Mouse (Mus musculus) spleen, adult 18-20 months (tissue): ENCODE measurements around the gene Npas2.

Source experiments
- DNase-seq, 2 experiments: peaks; one replicate each; pipeline ENCODE4 v3.0.0; 2022; ENCODE audit warnings: mixed read lengths in 2 of 2

The Npas2 gene

GRCm38 (mm10) chr1:39338831-39339230 lies 145.3 kb downstream of the Npas2 start:
- DNase-seq, result no peak

GRCm38 (mm10) chr1:39339455-39339854 lies 145.9 kb downstream of the Npas2 start:
- no peak for DNase-seq

DNA sequence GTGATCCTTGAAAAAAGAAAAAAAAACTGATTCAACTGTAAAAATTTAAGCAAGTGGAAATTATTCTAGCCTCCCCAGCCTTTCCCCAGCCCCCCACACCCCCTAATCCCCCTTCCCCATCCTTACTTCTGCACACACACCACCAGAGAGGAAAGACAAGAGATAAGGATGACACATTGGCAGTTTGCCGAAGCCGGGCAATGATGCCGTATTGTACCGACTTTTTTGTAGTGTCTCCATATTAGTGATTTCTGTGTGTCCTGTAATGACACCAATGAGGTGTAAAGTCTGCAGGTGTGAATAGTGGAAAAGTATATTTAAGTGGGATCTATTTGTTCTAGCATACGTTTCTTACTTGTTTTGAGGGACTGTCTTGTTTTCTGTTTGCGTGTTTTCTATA lies 146.6 kb downstream of the Npas2 start:
- DNase-seq, result no peak

DNA sequence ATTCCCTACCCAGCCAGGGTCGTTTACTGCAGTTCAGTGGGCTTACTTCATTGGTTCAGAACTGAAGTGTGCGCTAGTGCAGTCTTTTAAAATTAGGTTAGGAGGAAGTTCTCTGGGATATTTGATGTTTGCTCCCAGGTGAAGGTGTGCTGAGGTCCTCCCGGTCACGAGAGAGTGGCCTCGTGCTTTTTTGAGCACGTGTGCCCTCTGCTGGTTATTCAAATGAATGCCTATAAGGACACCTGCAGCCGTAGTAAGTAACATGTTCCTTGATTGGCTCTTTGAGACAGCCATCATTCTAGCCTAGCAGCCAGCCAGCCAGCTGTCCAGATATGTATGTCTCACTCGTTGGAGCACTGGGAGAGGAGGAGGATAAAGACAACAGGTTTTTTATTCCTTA lies 147.1 kb downstream of the Npas2 start:
- peak in 1 of 2 experiments; percentile 16 for DNase-seq

DNA sequence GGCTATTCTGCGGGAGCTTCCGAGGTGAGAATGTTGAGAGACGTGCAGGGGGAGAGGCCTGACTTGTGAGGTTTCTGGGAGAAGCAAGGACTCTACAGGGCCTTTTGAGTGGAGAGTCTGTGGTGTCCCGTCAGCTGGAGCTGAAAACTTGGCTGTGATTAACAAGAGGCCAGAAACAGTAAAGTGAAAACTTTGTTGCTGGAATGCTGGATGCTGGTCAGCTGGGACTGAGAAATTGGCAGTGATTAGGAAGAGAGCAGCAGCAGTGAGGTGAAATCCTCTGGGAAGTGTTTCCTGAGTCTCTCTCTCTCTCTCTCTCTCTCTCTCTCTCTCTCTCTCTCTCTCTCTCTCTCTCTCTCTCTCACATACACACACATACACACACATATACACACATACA lies 148.3 kb downstream of the Npas2 start:
- DNase-seq, result no peak

DNA sequence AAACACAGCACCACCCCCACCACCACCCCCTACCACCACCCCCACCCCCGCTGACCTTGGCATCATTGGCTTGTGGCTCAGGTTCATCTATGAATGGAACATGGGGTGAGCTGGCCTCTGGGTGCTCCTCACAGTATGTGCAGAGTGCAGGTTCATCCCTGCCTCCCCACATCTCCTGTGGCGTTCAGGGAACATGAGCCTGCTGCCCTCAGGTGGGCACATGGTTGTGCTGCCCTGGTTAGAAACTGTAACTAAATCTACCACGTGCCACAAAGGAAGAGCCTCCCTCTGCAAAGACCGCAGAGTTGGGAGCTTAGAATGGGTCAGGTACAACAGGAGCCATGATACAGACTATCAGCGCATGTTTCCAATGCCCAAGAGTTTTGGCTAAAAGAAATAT lies 149.7 kb downstream of the Npas2 start:
- DNase-seq, result no peak

DNA sequence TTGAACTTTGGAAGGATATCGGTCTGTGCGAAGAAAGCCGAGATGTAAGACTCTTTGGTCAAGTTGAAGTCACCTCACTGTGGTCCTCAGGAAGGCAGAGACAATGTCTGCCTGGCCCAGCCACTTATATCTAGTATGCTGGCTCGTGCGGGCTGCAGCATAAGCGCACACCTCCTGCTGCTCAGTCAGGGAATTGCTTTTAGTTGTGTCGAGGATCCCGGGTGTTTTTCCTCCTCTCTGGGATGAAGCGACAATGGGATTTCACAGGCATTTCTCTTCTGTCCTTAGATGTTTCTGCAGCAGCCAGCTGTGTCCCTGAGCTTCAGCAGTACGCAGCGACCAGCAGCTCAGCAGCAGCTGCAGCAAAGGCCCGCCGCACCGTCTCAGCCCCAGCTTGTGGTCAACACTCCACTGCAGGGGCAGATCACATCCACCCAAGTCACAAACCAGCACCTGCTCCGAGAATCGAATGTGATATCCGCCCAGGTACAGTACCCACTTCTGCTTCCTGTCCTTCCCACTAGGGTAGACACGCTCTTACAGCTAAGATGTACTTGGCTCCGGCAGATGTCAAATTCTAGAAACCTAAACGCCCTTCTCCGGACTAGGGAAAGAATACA lies 151.6 kb downstream of the Npas2 start:
- no peak for DNase-seq

- DNase-seq, result no peak
Measured at GRCm38 (mm10) chr1:39349001-39349400, 155.5 kb downstream of the Npas2 start.

- no peak for DNase-seq
Measured at GRCm38 (mm10) chr1:39349427-39349826, 155.9 kb downstream of the Npas2 start.

- no peak for DNase-seq
Measured at GRCm38 (mm10) chr1:39361754-39362514, 168.4 kb downstream of the Npas2 start.

DNA sequence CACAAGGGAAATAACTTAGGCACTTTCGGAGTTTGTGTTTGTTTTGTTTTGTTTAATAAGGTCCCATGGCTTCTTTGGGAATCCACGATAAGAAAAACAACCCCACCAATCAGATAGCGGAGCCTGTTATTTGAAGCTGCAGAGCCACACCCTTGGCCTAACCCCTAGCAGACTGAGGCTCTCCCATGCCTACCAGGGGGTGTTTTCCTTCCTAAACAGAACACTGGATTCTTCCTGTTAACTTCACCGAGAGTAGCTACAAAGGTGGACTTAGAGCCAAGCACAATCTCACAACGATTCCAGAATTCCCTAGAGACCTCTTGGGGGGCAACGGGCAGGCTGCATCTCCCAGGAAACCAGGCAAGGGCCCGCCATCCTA lies 169.0 kb downstream of the Npas2 start:
- no peak for DNase-seq

- no peak for DNase-seq
Measured at GRCm38 (mm10) chr1:39365562-39365961, 172.0 kb downstream of the Npas2 start.

GRCm38 (mm10) chr1:39367045-39367444 lies 173.5 kb downstream of the Npas2 start:
- no peak for DNase-seq

DNA sequence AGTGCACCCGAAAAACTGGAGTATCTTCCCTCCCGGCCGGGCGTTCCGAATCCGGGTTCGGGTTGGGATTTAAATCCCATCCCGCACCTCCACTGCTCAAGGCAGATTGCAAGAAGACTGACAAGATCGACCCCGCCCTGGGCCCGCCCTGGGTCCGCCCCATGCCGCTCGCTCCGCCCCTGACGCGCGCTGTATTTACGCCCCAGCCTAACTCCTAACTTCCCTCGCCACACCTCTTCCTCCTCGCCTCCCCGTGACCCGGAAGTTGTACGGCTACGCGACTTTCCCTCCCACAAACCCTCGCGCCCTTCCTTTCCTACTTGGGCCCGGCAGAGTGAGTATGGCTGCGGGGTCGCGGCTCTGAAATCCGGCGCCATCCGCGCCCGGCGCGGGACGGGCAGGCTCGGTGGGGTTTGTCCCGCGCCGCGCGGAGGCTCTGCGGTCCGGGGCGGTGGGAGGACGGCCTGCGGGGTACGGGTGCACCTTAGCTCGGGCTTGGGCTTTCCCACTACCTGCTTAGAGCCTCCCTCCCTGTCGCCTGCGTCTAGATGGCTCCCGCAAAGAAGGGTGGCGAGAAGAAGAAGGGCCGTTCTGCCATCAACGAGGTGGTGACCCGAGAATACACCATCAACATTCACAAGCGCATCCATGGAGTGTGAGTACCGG lies 174.2 kb downstream of the Npas2 start, which contains the start of gene Rpl31:
Gene Rpl31, plus strand, starts transcription at position 242 of the 666 bp plus-strand sequence.
- peak; percentile 96 to 98 for DNase-seq

DNA sequence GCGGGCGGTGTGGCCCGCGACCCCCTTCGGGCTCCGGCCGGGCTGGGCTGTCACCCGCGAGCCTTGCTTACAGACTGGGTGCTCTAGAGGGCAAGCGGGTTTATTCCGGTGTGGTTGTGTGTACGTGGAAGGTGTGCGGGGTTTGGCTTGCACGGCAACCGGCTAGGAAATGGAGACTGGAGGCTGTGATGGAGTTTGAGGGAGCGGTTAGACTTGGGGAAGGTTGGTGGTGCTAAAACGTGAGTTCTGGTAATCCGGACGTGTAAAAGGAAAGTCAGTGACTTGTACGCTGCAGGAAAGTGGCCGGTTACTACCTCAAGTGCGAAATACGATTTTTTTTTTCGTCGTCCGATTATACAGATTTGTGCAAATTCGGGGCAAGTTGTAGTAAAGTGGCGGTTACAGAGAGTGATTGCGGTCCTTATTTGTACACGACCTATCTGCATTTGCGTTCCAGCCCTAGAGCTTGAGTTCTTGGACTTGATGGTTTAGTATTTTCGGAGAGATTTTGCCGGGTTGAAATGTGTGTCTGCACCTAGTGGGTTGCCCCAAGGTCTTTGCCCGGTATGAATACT lies 174.8 kb downstream of the Npas2 start:
- DNase-seq, result no peak

GRCm38 (mm10) chr1:39370431-39370830 lies 176.9 kb downstream of the Npas2 start:
- DNase-seq, result no peak

DNA sequence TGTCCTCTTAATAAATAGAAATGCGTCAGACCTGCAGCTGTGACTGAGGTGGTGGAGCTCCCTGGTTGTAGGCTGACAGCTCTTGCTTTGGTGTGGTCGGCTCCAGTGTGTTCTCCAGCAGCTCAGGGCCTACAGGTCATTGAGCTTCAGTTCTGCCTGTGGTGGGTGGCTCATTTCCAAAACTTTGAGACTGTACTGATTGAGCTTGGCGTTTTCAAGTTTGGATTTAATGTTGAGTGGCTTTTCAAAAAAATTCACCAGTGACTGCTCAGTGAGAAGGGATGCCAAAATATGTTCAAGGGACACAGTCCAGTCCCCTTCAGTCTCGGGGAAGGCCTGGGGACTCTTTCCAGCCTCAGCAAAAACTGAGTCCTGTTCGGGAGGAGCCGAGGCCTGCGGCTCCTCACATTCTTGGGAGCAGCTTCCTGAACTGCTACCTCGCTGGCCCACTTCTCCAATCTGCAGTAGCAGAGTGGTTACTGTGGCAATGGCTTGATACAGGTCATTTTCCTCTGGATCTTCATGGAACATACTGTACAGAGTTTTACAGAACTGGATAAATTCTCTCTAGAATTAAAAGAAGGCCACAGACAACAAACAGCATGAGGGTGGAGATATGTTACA lies 178.8 kb downstream of the Npas2 start:
- DNase-seq, result no peak

- no peak for DNase-seq
Measured at GRCm38 (mm10) chr1:39373378-39373777, 179.8 kb downstream of the Npas2 start.

GRCm38 (mm10) chr1:39374231-39374809 lies 180.8 kb downstream of the Npas2 start:
- no peak for DNase-seq

DNA sequence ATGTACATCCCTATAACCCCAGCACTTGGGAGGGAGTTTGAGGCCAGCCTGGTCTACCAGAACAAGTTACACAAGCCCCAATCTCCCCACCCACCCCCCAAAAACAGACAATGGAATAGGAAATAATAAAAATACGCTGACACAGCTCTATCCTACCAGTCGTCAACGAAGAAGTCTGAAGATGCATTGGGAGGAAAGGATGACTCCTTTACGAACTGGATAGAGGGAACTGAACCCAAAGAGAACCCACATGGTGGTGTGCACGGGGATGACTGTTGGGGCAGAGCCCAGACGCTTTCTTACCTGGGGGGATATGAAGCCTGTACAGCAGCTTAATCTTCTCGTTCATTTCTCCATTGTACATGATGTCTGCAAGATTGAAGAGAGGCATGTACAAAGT lies 182.6 kb downstream of the Npas2 start:
- DNase-seq, result no peak

DNA sequence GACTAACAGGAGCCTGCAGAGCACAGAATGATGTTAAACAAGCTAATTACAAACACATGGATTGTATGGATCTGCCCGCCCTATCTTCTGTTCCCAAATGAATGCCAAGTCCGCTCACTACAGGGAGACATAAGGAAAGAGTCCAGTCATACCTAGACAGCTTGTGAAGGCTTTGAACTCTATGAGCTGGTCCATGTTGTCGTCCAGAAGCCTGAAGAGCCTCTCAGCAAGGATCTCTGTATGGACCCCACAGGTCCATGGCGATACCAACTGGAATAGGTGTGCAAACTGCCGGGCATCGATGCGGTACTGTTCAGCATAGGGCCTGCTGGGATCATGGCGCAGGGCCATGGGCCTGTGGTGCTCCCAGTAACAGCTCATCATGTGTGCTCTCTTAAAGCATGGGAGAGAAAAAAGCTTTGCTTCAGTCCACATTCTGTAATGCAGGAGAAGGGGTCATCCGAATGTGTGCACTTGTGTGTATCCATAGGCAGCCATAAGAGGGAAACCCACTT lies 183.3 kb downstream of the Npas2 start:
- no peak for DNase-seq

DNA sequence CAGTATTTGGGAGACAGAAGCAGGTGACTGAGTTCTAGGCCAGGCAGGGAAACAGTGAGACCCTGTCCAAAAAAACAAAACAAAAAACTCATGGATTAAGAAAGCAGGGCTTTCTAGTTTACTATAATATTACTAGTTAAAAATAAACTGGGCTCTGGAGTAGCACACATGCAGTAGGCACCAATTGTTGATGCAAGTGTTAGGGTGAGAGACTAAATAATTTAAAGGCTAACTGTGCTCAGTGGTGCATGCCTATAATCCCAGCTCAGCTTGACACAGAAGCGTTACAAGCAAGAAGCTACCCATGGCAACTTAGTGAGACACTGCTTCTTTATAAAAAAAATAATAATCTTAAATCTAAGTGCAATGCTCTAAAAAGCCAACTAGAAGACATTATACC lies 185.0 kb downstream of the Npas2 start:
- no peak for DNase-seq

GRCm38 (mm10) chr1:39379021-39379420 lies 185.5 kb downstream of the Npas2 start:
- no peak for DNase-seq
